Mouse (Mus musculus) heart, adult 2 months (tissue): ENCODE results near the gene Sulf2.

Source experiments
- CTCF ChIP-seq: fragments of 200-600 bp; IDR thresholded peaks from 2 replicates; pipeline ENCODE4 v1.8.1; 2022; ENCODE audit warnings: antibody characterized with exemption, mild to moderate bottlenecking, moderate library complexity
- EP300 ChIP-seq: fragments of 200-500 bp; IDR thresholded peaks from 2 replicates; pipeline ENCODE4 v1.6.1; 2011; ENCODE audit warnings: low read depth, low read length, control low read depth; ENCODE audit not compliant: insufficient read depth
- POLR2A ChIP-seq: fragments of 200-500 bp; IDR thresholded peaks from 2 replicates; pipeline ENCODE4 v1.6.1; 2011; ENCODE audit warnings: mild to moderate bottlenecking, low read depth, low read length, control low read depth; ENCODE audit not compliant: insufficient read depth

DNA sequence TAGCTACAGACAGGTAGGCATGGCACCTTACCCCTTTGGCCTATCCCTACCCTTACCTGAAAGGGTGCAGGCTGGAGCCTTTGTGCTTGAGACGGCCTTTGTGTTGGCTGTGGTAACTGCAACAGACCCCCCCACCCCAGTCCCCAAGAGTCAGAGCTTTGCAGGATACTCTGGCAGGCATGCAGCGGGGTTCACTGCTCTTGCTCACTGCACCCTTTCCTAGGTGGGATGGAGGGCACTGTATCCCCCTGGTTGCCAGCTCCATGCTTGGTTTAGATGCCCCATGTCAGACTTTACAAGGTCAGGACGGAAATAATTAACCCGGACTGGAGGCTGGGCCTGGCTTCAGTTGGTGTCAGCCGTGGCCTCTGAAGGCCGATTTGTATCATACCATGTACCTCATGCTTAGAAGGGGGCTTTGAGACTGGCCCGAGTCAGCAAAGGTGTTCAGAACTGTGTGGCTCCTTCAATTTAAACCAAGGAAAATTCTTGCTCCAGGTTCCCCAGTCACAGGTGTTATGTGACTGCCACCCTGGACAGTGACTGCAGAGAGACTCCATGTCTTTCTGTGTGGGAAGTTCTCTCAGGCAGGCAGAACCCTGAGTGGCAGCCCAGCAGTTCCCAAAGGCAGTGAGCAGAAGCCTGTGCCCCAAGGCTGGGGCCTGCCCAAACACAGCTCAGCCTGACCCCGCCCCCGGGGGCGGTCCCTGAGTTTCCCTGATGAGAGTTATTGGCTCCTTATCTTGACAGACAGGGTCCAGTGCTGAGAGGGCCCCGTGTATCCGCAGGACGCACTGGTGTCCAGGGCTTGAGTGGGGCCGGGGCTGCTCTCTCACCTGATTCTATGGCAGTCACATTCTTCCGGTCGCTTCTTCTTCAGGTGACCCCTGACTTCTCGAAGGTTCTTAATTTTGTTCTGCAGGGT, 75.2 kb downstream of the Sulf2 start:
- TF ChIP-seq CTCF (no peak), POLR2A (peak; percentile 76; the same call in 1 of the 2 replicates), EP300 (no peak)
